Mouse (Mus musculus) myocyte (in vitro differentiated cells): ENCODE results near the gene Insm2.

ENCODE experiments used
- CEBPB ChIP-seq: IDR thresholded peaks from 2 replicates; pipeline ENCODE4 v1.6.1; 2011; ENCODE audit warnings: mild to moderate bottlenecking, moderate library complexity; ENCODE audit not compliant: poor library complexity, insufficient read depth, severe bottlenecking
- E2F4 ChIP-seq: IDR thresholded peaks from one replicate; pipeline ENCODE4 v1.6.1; 2011; ENCODE audit warnings: mild to moderate bottlenecking, control low read depth, moderate library complexity; ENCODE audit not compliant: insufficient read depth
- MAX ChIP-seq: IDR thresholded peaks from one replicate; pipeline ENCODE4 v1.6.1; 2011; ENCODE audit warnings: low read depth, mild to moderate bottlenecking, control low read depth
- MYOD1 ChIP-seq, 3 experiments: IDR thresholded peaks; one replicate each; pipeline ENCODE4 v1.6.1; 2011; ENCODE audit warnings: control low read depth in 2 of 3, low read depth in 2 of 3, mild to moderate bottlenecking in 2 of 3, moderate library complexity in 1 of 3; ENCODE audit not compliant: insufficient read length in 2 of 3, control insufficient read depth in 1 of 3
- MYOG ChIP-seq, 3 experiments: IDR thresholded peaks; one replicate each; pipeline ENCODE4 v1.6.1; 2011; ENCODE audit warnings: control low read depth in 2 of 3, low read depth in 2 of 3, mild to moderate bottlenecking in 2 of 3; ENCODE audit not compliant: insufficient read length in 2 of 3, control insufficient read depth in 1 of 3, insufficient read depth in 1 of 3
- POLR2A ChIP-seq: IDR thresholded peaks from one replicate; pipeline ENCODE4 v1.6.1; 2011; ENCODE audit warnings: low read depth, mild to moderate bottlenecking, control low read depth, moderate library complexity; ENCODE audit not compliant: insufficient read length
- POLR2AphosphoS2 ChIP-seq: IDR thresholded peaks from one replicate; pipeline ENCODE4 v1.6.1; 2011; ENCODE audit warnings: low read depth, control low read depth; ENCODE audit not compliant: insufficient read length
- REST ChIP-seq: IDR thresholded peaks from one replicate; pipeline ENCODE4 v1.6.1; 2011; ENCODE audit warnings: mild to moderate bottlenecking, control low read depth, moderate library complexity; ENCODE audit not compliant: insufficient read depth, insufficient read length
- USF1 ChIP-seq: IDR thresholded peaks from one replicate; pipeline ENCODE4 v1.6.1; 2011; ENCODE audit warnings: low read depth, mild to moderate bottlenecking, control low read depth, moderate library complexity

DNA sequence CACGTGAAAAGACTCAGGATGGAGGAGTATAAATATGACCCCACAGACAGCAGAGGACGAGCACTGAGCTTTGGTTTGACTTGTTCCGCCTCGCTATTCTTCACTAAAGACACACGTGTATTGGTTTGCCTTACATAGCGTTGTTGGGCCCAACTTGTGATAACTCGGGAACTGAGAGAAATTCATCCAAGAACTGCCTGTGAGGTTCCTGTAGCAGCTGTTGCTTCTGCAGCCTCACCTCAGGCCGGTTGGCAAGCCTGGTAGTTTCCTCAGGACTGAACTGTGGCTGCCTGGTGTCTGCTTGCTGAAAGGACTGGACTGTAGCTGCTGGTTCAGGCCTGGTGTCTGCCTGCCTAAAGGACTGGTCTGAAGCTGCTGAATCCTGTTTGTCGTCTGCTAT lies 28.6 kb upstream of the Insm2 start:
- no peak for TF ChIP-seq POLR2A
- no peak for TF ChIP-seq POLR2AphosphoS2
- no peak for TF ChIP-seq MAX
- no peak for TF ChIP-seq USF1
- no peak for TF ChIP-seq E2F4
- TF ChIP-seq MYOG (IDR thresholded peaks at IDR 0.05; ENCODE audit: control insufficient read depth in 1 of 3, insufficient read depth in 1 of 3, insufficient read length in 2 of 3, low read depth in 2 of 3), result no peak
- TF ChIP-seq REST, result no peak
- no peak for TF ChIP-seq MYOD1 (IDR thresholded peaks at IDR 0.05; ENCODE audit: control insufficient read depth in 1 of 3, insufficient read length in 2 of 3, low read depth in 2 of 3)
- TF ChIP-seq CEBPB, result no peak
